Mouse (Mus musculus): Measurements from ENCODE around the gene Zic4. TPM values are rescaled to one million over a fixed set of nuclear protein-coding genes. Genes with fewer than 3 reads are reported as not detected.

The Zic4 gene
- polyA plus RNA-seq, 2 experiments from 2014 or later = 0.24 TPM; not detected in 1

DNA sequence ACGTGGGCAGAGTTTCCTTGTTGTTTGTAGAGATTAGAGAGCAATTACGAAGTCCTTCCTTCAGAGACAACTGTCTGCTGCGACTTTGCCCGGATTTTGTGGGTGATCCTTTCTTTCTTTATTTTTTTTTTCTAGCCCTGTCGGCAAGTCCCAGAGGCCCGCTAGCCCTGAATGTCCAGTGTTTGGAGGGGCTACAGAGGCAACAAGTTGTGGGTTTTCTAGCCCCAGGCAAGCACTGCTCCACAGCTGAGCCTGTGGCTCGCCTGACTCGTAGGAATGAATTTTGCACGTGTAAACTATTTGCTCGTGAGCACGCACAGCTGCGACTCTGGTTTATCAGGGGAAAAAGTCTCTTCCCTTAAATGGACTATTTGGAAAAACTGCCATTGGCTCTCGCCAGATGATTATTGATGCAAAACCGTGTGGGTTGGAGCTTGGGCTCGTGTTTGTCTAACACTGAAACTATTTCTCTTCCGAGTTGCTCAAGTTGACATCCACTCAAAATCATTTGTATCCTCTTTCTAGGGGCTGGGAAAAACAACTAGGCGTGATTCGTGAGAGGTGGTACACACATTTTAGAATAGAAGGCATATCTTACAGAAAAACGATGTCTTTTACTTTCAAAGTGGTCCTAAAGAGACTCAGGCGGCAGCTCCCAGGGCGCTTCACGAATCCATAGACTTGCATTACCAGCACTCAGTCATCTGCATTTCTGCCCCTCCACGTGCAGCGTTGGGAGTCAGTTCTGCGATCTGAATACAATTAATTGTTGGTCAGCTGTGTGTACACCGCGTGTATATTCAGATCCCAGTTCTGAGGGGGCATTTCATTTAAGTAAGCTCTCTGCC is 42.9 kb downstream of the Zic4 start:
- ATAC-seq = no peak

DNA sequence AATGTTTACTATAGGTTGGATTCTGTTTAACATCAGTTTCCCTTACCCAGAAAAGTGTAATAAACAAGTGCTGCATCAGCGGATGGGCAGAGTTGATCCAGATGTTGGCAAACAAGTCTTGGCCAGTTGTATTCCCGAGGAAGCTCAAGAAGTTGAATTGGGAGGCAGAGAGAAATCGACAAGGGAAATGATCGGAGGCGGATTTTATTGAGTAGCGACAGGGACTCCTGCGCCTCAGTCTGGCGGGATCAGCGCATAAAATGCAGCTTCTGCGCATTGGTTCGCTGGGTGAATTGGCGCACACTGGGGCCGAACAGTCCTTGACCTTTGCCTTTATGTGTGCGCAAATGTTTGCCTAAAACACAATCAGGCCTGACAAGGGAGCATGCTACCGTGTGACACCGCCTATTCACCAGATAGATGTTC is 43.6 kb downstream of the Zic4 start:
- ATAC-seq = no peak

DNA sequence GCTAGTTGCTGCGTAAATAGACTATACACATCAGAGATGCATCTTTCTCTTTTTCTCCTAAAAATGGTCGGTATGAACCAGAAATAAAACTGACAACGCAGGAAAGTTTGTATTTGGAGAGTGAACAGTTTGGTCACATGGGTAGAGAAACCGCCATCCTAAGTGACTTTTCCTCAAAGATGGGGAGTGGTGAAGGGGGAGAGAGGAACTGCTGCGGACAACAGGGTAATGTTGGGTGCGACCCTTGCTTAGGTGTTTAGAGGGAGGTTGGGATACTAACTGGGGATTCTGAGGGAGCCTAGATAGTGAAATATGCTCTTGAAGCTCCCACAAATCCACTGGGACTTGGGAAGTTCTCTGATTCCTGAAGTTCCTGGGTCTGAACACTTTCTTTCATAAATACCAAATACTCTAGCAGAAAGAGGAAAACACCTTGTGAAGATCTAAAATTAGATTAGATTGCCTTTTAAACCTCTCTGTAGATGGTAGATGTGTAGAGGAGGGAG is 44.1 kb downstream of the Zic4 start:
- ATAC-seq = no peak

DNA sequence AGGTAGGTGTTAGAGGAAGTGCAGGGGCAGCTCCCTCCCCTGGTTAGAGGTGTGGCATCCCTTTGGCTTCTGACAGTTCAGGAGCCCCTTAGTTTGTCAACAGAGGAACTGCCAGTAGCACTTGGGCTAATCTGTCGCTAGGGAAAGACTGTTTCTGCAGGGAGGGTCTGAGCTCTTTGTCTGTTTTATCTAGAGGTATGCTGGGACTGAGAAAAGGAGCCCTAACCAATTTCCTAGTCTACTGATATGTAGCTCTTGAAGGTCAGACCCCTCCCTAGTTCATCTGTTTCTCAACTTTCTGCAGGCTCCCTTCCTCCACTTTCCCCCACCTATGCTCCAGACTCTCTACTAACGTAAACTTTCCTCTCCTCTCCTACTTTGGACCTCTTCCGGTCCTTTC is 47.6 kb downstream of the Zic4 start:
- no peak for ATAC-seq

DNA sequence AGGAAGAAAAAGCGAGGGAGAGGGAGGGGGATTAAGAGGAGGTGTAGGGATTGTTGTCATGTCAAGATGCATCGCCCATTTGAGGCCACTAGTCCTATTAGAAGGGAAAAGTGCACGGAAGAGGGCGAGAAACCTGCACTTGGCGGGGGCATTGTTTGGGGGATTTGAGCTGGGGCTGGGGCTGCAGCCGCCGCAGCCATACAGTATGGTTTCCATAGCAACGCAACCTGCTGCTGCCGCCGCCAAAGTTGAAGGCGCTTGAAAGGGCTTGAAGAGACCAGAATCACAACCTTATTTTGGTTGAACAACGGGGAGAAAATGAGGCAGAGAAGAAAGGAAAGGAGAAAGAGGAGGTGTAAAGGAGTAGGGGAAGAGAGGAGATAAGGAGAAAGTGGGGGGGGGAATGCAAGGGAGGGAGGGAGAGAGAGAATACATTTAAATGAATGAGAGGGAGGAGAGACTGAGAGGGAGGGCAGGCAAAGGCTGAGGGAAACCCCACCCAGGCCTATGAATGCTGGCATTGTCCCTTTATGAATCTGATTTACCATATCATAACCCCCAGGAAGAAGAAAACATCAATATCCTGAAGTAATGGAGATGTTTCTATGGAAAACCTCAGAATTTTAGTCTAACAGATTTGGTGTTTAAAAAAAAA is 51.9 kb downstream of the Zic4 start:
- no peak for ATAC-seq

DNA sequence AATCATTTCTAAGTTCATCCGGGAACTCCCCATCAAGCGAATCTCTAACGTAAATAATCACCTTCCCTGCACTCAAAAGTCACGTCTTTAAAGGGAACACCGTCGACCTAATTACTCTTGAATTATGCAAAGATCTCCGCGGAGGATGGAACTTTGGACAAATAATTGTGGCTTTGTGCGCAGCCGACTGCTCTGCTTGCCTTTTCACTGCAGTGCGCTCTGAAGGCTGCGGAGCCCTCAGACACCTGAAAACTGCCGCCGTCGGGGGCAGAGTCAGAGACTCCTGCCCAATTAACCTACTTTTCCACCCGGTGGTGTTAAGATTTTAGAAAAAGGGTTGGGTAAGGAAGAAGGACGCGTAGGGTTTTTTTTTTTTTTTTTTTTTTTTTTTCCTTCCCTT is 58.2 kb downstream of the Zic4 start:
- no peak for ATAC-seq

Other genes with a start within 250 kb of the Zic4 start
- gene Zic1, start 3.4 kb downstream of the Zic4 start, polyA plus RNA-seq (2017; shearing (Covaris generic)) = not detected

All from CD4-positive, CD25-positive, alpha-beta regulatory T cell, adult 4 months (primary cell).